Mouse (Mus musculus) CH12.LX (cell line): Measurements from ENCODE around the gene Otud5. TPM values are rescaled to one million over a fixed set of nuclear protein-coding genes. Genes with fewer than 3 reads are reported as not detected.
A peak's percentile ranks its signal among the peaks of the same experiment; 100 is the strongest.
"Not testable (repeated sequence)": the region's sequence is repeated elsewhere in the genome, so short reads cannot be mapped to it uniquely, and the experiment has no call there.

Source experiments
- DNase-seq: peaks from one replicate; pipeline ENCODE4 v3.0.0-alpha.2; 2013; ENCODE audit errors: extremely low read depth
- H3K27ac ChIP-seq: 2 replicates; pipeline ENCODE4 v1.5.1; 2012; ENCODE audit warnings: low read depth, mild to moderate bottlenecking, control low read depth, moderate library complexity; ENCODE audit not compliant: insufficient read depth
- H3K27me3 ChIP-seq: replicated peaks from 2 replicates; pipeline ENCODE3; 2012; ENCODE audit warnings: inconsistent platforms
- H3K36me3 ChIP-seq, 2 experiments: replicated peaks in 1 of 2; 2 replicates each; pipeline versions ENCODE3 to v1.6.1; 2012; ENCODE audit warnings: inconsistent platforms in 1 of 2, low read length in 1 of 2, mild to moderate bottlenecking in 1 of 2, mixed read lengths in 1 of 2, moderate library complexity in 1 of 2; ENCODE audit not compliant: control insufficient read depth in 1 of 2, insufficient read depth in 1 of 2
- H3K4me1 ChIP-seq, 2 experiments: 2 replicates each; pipeline ENCODE4 v1.6.1; 2012; ENCODE audit warnings: inconsistent platforms in 1 of 2, moderate library complexity in 1 of 2; ENCODE audit not compliant: insufficient read depth in 2 of 2, control insufficient read depth in 1 of 2
- H3K4me2 ChIP-seq: 2 replicates; pipeline ENCODE4 v1.6.1; 2012; ENCODE audit warnings: low read depth, mild to moderate bottlenecking, control low read depth; ENCODE audit not compliant: poor library complexity, insufficient read depth, severe bottlenecking
- H3K4me3 ChIP-seq, 3 experiments: fragments of 150-350 bp in 1 of 3; sonication (generic) in 1 of 3; replicated peaks in 1 of 3; 2 replicates each; pipeline versions ENCODE3 to v1.5.1; 2011 to 2012; ENCODE audit warnings: low read depth in 2 of 3, low read length in 2 of 3, mild to moderate bottlenecking in 2 of 3, moderate library complexity in 2 of 3, control low read depth in 1 of 3, improper control_type of control experiment in 1 of 3, inconsistent platforms in 1 of 3, mixed read lengths in 1 of 3; ENCODE audit not compliant: poor library complexity in 1 of 3
- H3K79me2 ChIP-seq: replicated peaks from 2 replicates; pipeline ENCODE4 v1.6.1; 2012; ENCODE audit warnings: mild to moderate bottlenecking, moderate library complexity; ENCODE audit not compliant: control insufficient read depth, poor library complexity, insufficient read depth, severe bottlenecking; ENCODE audit errors: extremely low read depth
- H3K9ac ChIP-seq: 2 replicates; pipeline ENCODE4 v1.6.1; 2012; ENCODE audit warnings: low read depth, mild to moderate bottlenecking, control low read depth, moderate library complexity; ENCODE audit not compliant: insufficient read depth
- H3K9me3 ChIP-seq: replicated peaks from 2 replicates; pipeline ENCODE3; 2012; ENCODE audit warnings: low read length, inconsistent platforms, mixed read lengths
- CTCF ChIP-seq, 2 experiments: IDR thresholded peaks in 1 of 2; conservative IDR thresholded peaks in 1 of 2; 2 replicates each; pipeline ENCODE4 v1.5.1; 2011 to 2012; ENCODE audit warnings: low read depth in 2 of 2, low read length in 2 of 2, improper control_type of control experiment in 1 of 2, inconsistent platforms in 1 of 2, mild to moderate bottlenecking in 1 of 2, moderate library complexity in 1 of 2
- ELF1 ChIP-seq: IDR thresholded peaks from 2 replicates; pipeline ENCODE4 v1.6.1; 2014; ENCODE audit warnings: low read depth, mild to moderate bottlenecking, inconsistent platforms, low read length, improper control_type of control experiment
- IRF4 ChIP-seq: IDR thresholded peaks from 2 replicates; pipeline ENCODE4 v1.6.1; 2014; ENCODE audit warnings: low read depth, mild to moderate bottlenecking, inconsistent platforms, low read length, improper control_type of control experiment
- JUN ChIP-seq: IDR thresholded peaks from 2 replicates; pipeline ENCODE4 v1.6.1; 2011; ENCODE audit warnings: low read depth, mild to moderate bottlenecking, low read length, improper control_type of control experiment, moderate library complexity; ENCODE audit not compliant: insufficient read depth
- JUND ChIP-seq: conservative IDR thresholded peaks from 2 replicates; pipeline ENCODE4 v1.6.1; 2011; ENCODE audit warnings: low read depth, low read length, improper control_type of control experiment
- MAFK ChIP-seq: IDR thresholded peaks from 2 replicates; pipeline ENCODE4 v1.6.1; 2011; ENCODE audit warnings: low read length, improper control_type of control experiment; ENCODE audit not compliant: insufficient replicate concordance
- MAZ ChIP-seq: IDR thresholded peaks from 2 replicates; pipeline ENCODE4 v1.6.1; 2012; ENCODE audit warnings: low read depth, mild to moderate bottlenecking, inconsistent platforms, low read length, improper control_type of control experiment, moderate library complexity
- RAD21 ChIP-seq: IDR thresholded peaks from 2 replicates; pipeline ENCODE4 v1.6.1; 2011; ENCODE audit warnings: low read depth, mild to moderate bottlenecking, low read length, improper control_type of control experiment, moderate library complexity
- SMC3 ChIP-seq: IDR thresholded peaks from 2 replicates; pipeline ENCODE4 v1.6.1; 2011; ENCODE audit warnings: low read depth, low read length, improper control_type of control experiment
- USF2 ChIP-seq: conservative IDR thresholded peaks from 2 replicates; pipeline ENCODE4 v1.6.1; 2011; ENCODE audit warnings: low read depth, low read length, improper control_type of control experiment
- dilution Hi-C: fragments of 300-500 bp; cut with MboI; formaldehyde crosslinking; loops from 2 replicates; pipeline ENCODE4 v1.14.3; 2020; ENCODE audit warnings: low sequenced_read_pairs; ENCODE audit not compliant: extremely low pct_unique_long_range_greater_than_20kb, extremely low pct_ligation_motif_present
- in situ Hi-C: fragments of 300-500 bp; cut with MboI; formaldehyde crosslinking; loops from 3 replicates; pipeline ENCODE4 v1.14.3; 2019; ENCODE audit warnings: low sequenced_read_pairs, low pct_ligation_motif_present, low pct_unique_long_range_greater_than_20kb, mixed read lengths
- polyA plus RNA-seq: library from polyadenylated mRNA; unstranded; fragments of >175 nt; gene quantifications from 2 replicates; pipeline ENCODE4 v1.2.1, GENCODE M21; 2012; ENCODE audit warnings: low read depth; ENCODE audit not compliant: insufficient read length
- total RNA-seq, 2 experiments: library from RNA; depleted of rRNA; stranded (reverse); fragments of 300-350 nt in 1 of 2; fragments of >200 nt in 1 of 2; gene quantifications; 2 replicates each; pipeline ENCODE4 v1.2.3; 2012 to 2014

The Otud5 gene
- total and polyA plus RNA-seq, 3 experiments: 58.0 to 92.7 (median 67.8) TPM

- H3K4me1 ChIP-seq: peaks cover 0 to under 1% of the 10 kb centered on the region in 2 experiments; a peak in 1 of 4 replicates
- H3K36me3 ChIP-seq: peaks cover 43 to 70% of the 10 kb centered on the region in 2 experiments
- no peaks in the 10 kb centered on the region for H3K79me2 ChIP-seq
- dilution Hi-C loops: no loop called here
- no peak overlapping the region for H3K4me2 ChIP-seq
- in situ Hi-C loops: no loop called here
- no peaks in the 10 kb centered on the region for H3K27me3 ChIP-seq
- TF ChIP-seq MAFK (no peak), IRF4 (no peak), JUN (no peak), USF2 (no peak), ELF1 (no peak), MAZ (no peak), JUND (no peak)
- no peaks in the 10 kb centered on the region for H3K9me3 ChIP-seq
- H3K4me3 ChIP-seq: no peak overlapping the region
- no peak overlapping the region for H3K27ac ChIP-seq
- no peak for DNase-seq
- H3K9ac ChIP-seq: no peak overlapping the region
These were observed 43.8 kb upstream of the Otud5 start for GRCm38 (mm10) chrX:7797327-7797726.

- H3K27me3 ChIP-seq, H3K4me1 ChIP-seq, H3K4me3 ChIP-seq, DNase-seq, H3K4me2 ChIP-seq, dilution Hi-C loops, in situ Hi-C loops, H3K9me3 ChIP-seq, H3K27ac ChIP-seq, H3K79me2 ChIP-seq, H3K9ac ChIP-seq: not testable (repeated sequence)
- H3K36me3 ChIP-seq: peaks cover 50 to 77% of the 10 kb centered on the region in 2 experiments
These were observed 39.0 kb upstream of the Otud5 start for GRCm38 (mm10) chrX:7802157-7802556.

- H3K79me2 ChIP-seq, DNase-seq, H3K4me3 ChIP-seq, H3K27ac ChIP-seq, in situ Hi-C loops, H3K4me2 ChIP-seq, H3K9ac ChIP-seq, dilution Hi-C loops, H3K27me3 ChIP-seq, H3K9me3 ChIP-seq: not testable (repeated sequence)
- Histone ChIP-seq H3K4me1 (peaks cover 0 to 15% of the 10 kb centered on the region in 2 experiments; a peak in 2 of 4 replicates), H3K36me3 (peaks cover 52 to 73% of the 10 kb centered on the region in 2 experiments)
- peak; percentile 41 for TF ChIP-seq SMC3
- TF ChIP-seq CTCF (conservative IDR thresholded peaks at IDR 0.05 in 1 of 2, IDR thresholded peaks at IDR 0.05 in 1 of 2; ENCODE audit: low read depth in 2 of 2, low read length in 2 of 2): peak in 1 of 2 experiments; percentile 43; a peak in 2 of 4 replicates
- TF ChIP-seq RAD21: peak; percentile 23
These were observed 26.1 kb upstream of the Otud5 start for GRCm38 (mm10) chrX:7815016-7815415.
